Mouse (Mus musculus) CH12.LX (cell line): ENCODE results near the gene Gstp1. TPM values are rescaled to one million over a fixed set of nuclear protein-coding genes. Genes with fewer than 3 reads are reported as not detected.

Source experiments
- DNase-seq: peaks from one replicate; pipeline ENCODE4 v3.0.0-alpha.2; 2013; ENCODE audit errors: extremely low read depth
- H3K27ac ChIP-seq: 2 replicates; pipeline ENCODE4 v1.5.1; 2012; ENCODE audit warnings: low read depth, mild to moderate bottlenecking, control low read depth, moderate library complexity; ENCODE audit not compliant: insufficient read depth
- H3K27me3 ChIP-seq: replicated peaks from 2 replicates; pipeline ENCODE3; 2012; ENCODE audit warnings: inconsistent platforms
- H3K36me3 ChIP-seq, 2 experiments: replicated peaks in 1 of 2; 2 replicates each; pipeline versions ENCODE3 to v1.6.1; 2012; ENCODE audit warnings: inconsistent platforms in 1 of 2, low read length in 1 of 2, mild to moderate bottlenecking in 1 of 2, mixed read lengths in 1 of 2, moderate library complexity in 1 of 2; ENCODE audit not compliant: control insufficient read depth in 1 of 2, insufficient read depth in 1 of 2
- H3K4me1 ChIP-seq, 2 experiments: 2 replicates each; pipeline ENCODE4 v1.6.1; 2012; ENCODE audit warnings: inconsistent platforms in 1 of 2, moderate library complexity in 1 of 2; ENCODE audit not compliant: insufficient read depth in 2 of 2, control insufficient read depth in 1 of 2
- H3K4me2 ChIP-seq: 2 replicates; pipeline ENCODE4 v1.6.1; 2012; ENCODE audit warnings: low read depth, mild to moderate bottlenecking, control low read depth; ENCODE audit not compliant: poor library complexity, insufficient read depth, severe bottlenecking
- H3K4me3 ChIP-seq, 3 experiments: fragments of 150-350 bp in 1 of 3; sonication (generic) in 1 of 3; replicated peaks in 1 of 3; 2 replicates each; pipeline versions ENCODE3 to v1.5.1; 2011 to 2012; ENCODE audit warnings: low read depth in 2 of 3, low read length in 2 of 3, mild to moderate bottlenecking in 2 of 3, moderate library complexity in 2 of 3, control low read depth in 1 of 3, improper control_type of control experiment in 1 of 3, inconsistent platforms in 1 of 3, mixed read lengths in 1 of 3; ENCODE audit not compliant: poor library complexity in 1 of 3
- H3K79me2 ChIP-seq: replicated peaks from 2 replicates; pipeline ENCODE4 v1.6.1; 2012; ENCODE audit warnings: mild to moderate bottlenecking, moderate library complexity; ENCODE audit not compliant: control insufficient read depth, poor library complexity, insufficient read depth, severe bottlenecking; ENCODE audit errors: extremely low read depth
- H3K9ac ChIP-seq: 2 replicates; pipeline ENCODE4 v1.6.1; 2012; ENCODE audit warnings: low read depth, mild to moderate bottlenecking, control low read depth, moderate library complexity; ENCODE audit not compliant: insufficient read depth
- H3K9me3 ChIP-seq: replicated peaks from 2 replicates; pipeline ENCODE3; 2012; ENCODE audit warnings: low read length, inconsistent platforms, mixed read lengths
- BHLHE40 ChIP-seq: IDR thresholded peaks from 2 replicates; pipeline ENCODE4 v1.6.1; 2011; ENCODE audit warnings: mild to moderate bottlenecking, low read depth, low read length, improper control_type of control experiment
- CHD1 ChIP-seq: IDR thresholded peaks from 2 replicates; pipeline ENCODE4 v1.6.1; 2012; ENCODE audit warnings: low read depth, low read length, improper control_type of control experiment, inconsistent platforms
- CTCF ChIP-seq, 2 experiments: IDR thresholded peaks in 1 of 2; conservative IDR thresholded peaks in 1 of 2; 2 replicates each; pipeline ENCODE4 v1.5.1; 2011 to 2012; ENCODE audit warnings: low read depth in 2 of 2, low read length in 2 of 2, improper control_type of control experiment in 1 of 2, inconsistent platforms in 1 of 2, mild to moderate bottlenecking in 1 of 2, moderate library complexity in 1 of 2
- E2F4 ChIP-seq: IDR thresholded peaks from 2 replicates; pipeline ENCODE4 v1.6.1; 2011; ENCODE audit warnings: low read depth, low read length, improper control_type of control experiment; ENCODE audit not compliant: insufficient replicate concordance
- ELF1 ChIP-seq: IDR thresholded peaks from 2 replicates; pipeline ENCODE4 v1.6.1; 2014; ENCODE audit warnings: low read depth, mild to moderate bottlenecking, inconsistent platforms, low read length, improper control_type of control experiment
- EP300 ChIP-seq: IDR thresholded peaks from 2 replicates; pipeline ENCODE4 v1.6.1; 2011; ENCODE audit warnings: low read length, improper control_type of control experiment
- ETS1 ChIP-seq: conservative IDR thresholded peaks from 2 replicates; pipeline ENCODE4 v1.6.1; 2012; ENCODE audit warnings: low read depth, mild to moderate bottlenecking, inconsistent platforms, low read length, improper control_type of control experiment, moderate library complexity
- HCFC1 ChIP-seq: IDR thresholded peaks from 2 replicates; pipeline ENCODE4 v1.6.1; 2012; ENCODE audit warnings: low read depth, mild to moderate bottlenecking, inconsistent platforms, low read length, improper control_type of control experiment
- IRF4 ChIP-seq: IDR thresholded peaks from 2 replicates; pipeline ENCODE4 v1.6.1; 2014; ENCODE audit warnings: low read depth, mild to moderate bottlenecking, inconsistent platforms, low read length, improper control_type of control experiment
- JUN ChIP-seq: IDR thresholded peaks from 2 replicates; pipeline ENCODE4 v1.6.1; 2011; ENCODE audit warnings: low read depth, mild to moderate bottlenecking, low read length, improper control_type of control experiment, moderate library complexity; ENCODE audit not compliant: insufficient read depth
- JUND ChIP-seq: conservative IDR thresholded peaks from 2 replicates; pipeline ENCODE4 v1.6.1; 2011; ENCODE audit warnings: low read depth, low read length, improper control_type of control experiment
- KAT2A ChIP-seq: IDR thresholded peaks from 2 replicates; pipeline ENCODE4 v1.6.1; 2012; ENCODE audit warnings: low read length, improper control_type of control experiment, inconsistent platforms; ENCODE audit not compliant: insufficient replicate concordance
- MAFK ChIP-seq: IDR thresholded peaks from 2 replicates; pipeline ENCODE4 v1.6.1; 2011; ENCODE audit warnings: low read length, improper control_type of control experiment; ENCODE audit not compliant: insufficient replicate concordance
- MAZ ChIP-seq: IDR thresholded peaks from 2 replicates; pipeline ENCODE4 v1.6.1; 2012; ENCODE audit warnings: low read depth, mild to moderate bottlenecking, inconsistent platforms, low read length, improper control_type of control experiment, moderate library complexity
- MEF2A ChIP-seq: IDR thresholded peaks from 2 replicates; pipeline ENCODE4 v1.6.1; 2014; ENCODE audit warnings: low read depth, mild to moderate bottlenecking, inconsistent platforms, low read length, improper control_type of control experiment, borderline replicate concordance
- MXI1 ChIP-seq: IDR thresholded peaks from 2 replicates; pipeline ENCODE4 v1.6.1; 2011; ENCODE audit warnings: mild to moderate bottlenecking, low read depth, low read length, improper control_type of control experiment
- MYC ChIP-seq: IDR thresholded peaks from 2 replicates; pipeline ENCODE4 v1.6.1; 2011; ENCODE audit warnings: low read depth, mild to moderate bottlenecking, improper control_type of control experiment, low read length
- NELFE ChIP-seq: IDR thresholded peaks from 2 replicates; pipeline ENCODE4 v1.6.1; 2011; ENCODE audit warnings: low read depth, low read length, improper control_type of control experiment
- NRF1 ChIP-seq: IDR thresholded peaks from 2 replicates; pipeline ENCODE4 v1.6.1; 2014; ENCODE audit warnings: low read depth, mild to moderate bottlenecking, inconsistent platforms, low read length, improper control_type of control experiment, moderate library complexity
- PAX5 ChIP-seq: IDR thresholded peaks from 2 replicates; pipeline ENCODE4 v1.6.1; 2012; ENCODE audit warnings: low read length, inconsistent platforms, mixed read lengths
- POLR2AphosphoS2 ChIP-seq: IDR thresholded peaks from 2 replicates; pipeline ENCODE4 v1.6.1; 2011; ENCODE audit warnings: low read depth, low read length, improper control_type of control experiment
- RAD21 ChIP-seq: IDR thresholded peaks from 2 replicates; pipeline ENCODE4 v1.6.1; 2011; ENCODE audit warnings: low read depth, mild to moderate bottlenecking, low read length, improper control_type of control experiment, moderate library complexity
- RCOR1 ChIP-seq: conservative IDR thresholded peaks from 2 replicates; pipeline ENCODE4 v1.6.1; 2012; ENCODE audit warnings: low read depth, mild to moderate bottlenecking, inconsistent platforms, low read length, improper control_type of control experiment
- SIN3A ChIP-seq: IDR thresholded peaks from 2 replicates; pipeline ENCODE4 v1.6.1; 2012; ENCODE audit warnings: low read length, improper control_type of control experiment, inconsistent platforms
- SMC3 ChIP-seq: IDR thresholded peaks from 2 replicates; pipeline ENCODE4 v1.6.1; 2011; ENCODE audit warnings: low read depth, low read length, improper control_type of control experiment
- TBP ChIP-seq: conservative IDR thresholded peaks from 2 replicates; pipeline ENCODE4 v1.6.1; 2011; ENCODE audit warnings: low read depth, low read length, improper control_type of control experiment
- TCF12 ChIP-seq: IDR thresholded peaks from 2 replicates; pipeline ENCODE4 v1.6.1; 2014; ENCODE audit warnings: low read depth, mild to moderate bottlenecking, inconsistent platforms, low read length, improper control_type of control experiment
- UBTF ChIP-seq: IDR thresholded peaks from 2 replicates; pipeline ENCODE4 v1.6.1; 2012; ENCODE audit warnings: low read depth, mild to moderate bottlenecking, inconsistent platforms, low read length, improper control_type of control experiment, moderate library complexity
- USF1 ChIP-seq: IDR thresholded peaks from 2 replicates; pipeline ENCODE4 v1.6.1; 2014; ENCODE audit warnings: low read depth, mild to moderate bottlenecking, inconsistent platforms, low read length, improper control_type of control experiment
- USF2 ChIP-seq: conservative IDR thresholded peaks from 2 replicates; pipeline ENCODE4 v1.6.1; 2011; ENCODE audit warnings: low read depth, low read length, improper control_type of control experiment
- ZC3H11A ChIP-seq: IDR thresholded peaks from 2 replicates; pipeline ENCODE4 v1.6.1; 2012; ENCODE audit warnings: low read depth, mild to moderate bottlenecking, inconsistent platforms, low read length, improper control_type of control experiment
- ZMIZ1 ChIP-seq: IDR thresholded peaks from 2 replicates; pipeline ENCODE4 v1.6.1; 2012; ENCODE audit warnings: low read depth, mild to moderate bottlenecking, inconsistent platforms, low read length, improper control_type of control experiment
- ZNF384 ChIP-seq: IDR thresholded peaks from 2 replicates; pipeline ENCODE4 v1.6.1; 2012; ENCODE audit warnings: low read depth, low read length, improper control_type of control experiment, inconsistent platforms
- dilution Hi-C: fragments of 300-500 bp; cut with MboI; formaldehyde crosslinking; loops from 2 replicates; pipeline ENCODE4 v1.14.3; 2020; ENCODE audit warnings: low sequenced_read_pairs; ENCODE audit not compliant: extremely low pct_unique_long_range_greater_than_20kb, extremely low pct_ligation_motif_present
- in situ Hi-C: fragments of 300-500 bp; cut with MboI; formaldehyde crosslinking; loops from 3 replicates; pipeline ENCODE4 v1.14.3; 2019; ENCODE audit warnings: low sequenced_read_pairs, low pct_ligation_motif_present, low pct_unique_long_range_greater_than_20kb, mixed read lengths
- polyA plus RNA-seq: library from polyadenylated mRNA; unstranded; fragments of >175 nt; gene quantifications from 2 replicates; pipeline ENCODE4 v1.2.1, GENCODE M21; 2012; ENCODE audit warnings: low read depth; ENCODE audit not compliant: insufficient read length
- total RNA-seq, 2 experiments: library from RNA; depleted of rRNA; stranded (reverse); fragments of 300-350 nt in 1 of 2; fragments of >200 nt in 1 of 2; gene quantifications; 2 replicates each; pipeline ENCODE4 v1.2.3; 2012 to 2014

Gene Gstp1
- total and polyA plus RNA-seq, 3 experiments = 333 to 696 (median 529) TPM

- TF ChIP-seq ZMIZ1 = no peak
- peak; percentile 87 for TF ChIP-seq TCF12
- peak; percentile 49; the same call in 1 of the 2 replicates for TF ChIP-seq MYC
- peak; percentile 84 for TF ChIP-seq JUN
- peak; percentile 68 for TF ChIP-seq BHLHE40
- no peak for TF ChIP-seq POLR2AphosphoS2
- TF ChIP-seq EP300 = peak; percentile 96
- no peak for TF ChIP-seq NELFE
- TF ChIP-seq RAD21 = no peak; the same call in none of the 2 replicates
- TF ChIP-seq USF2 = no peak
- TF ChIP-seq MAFK = no peak
- peak; percentile 34; the same call in 1 of the 2 replicates for TF ChIP-seq SMC3
- TF ChIP-seq NRF1 = no peak
Measured at GRCm38 (mm10) chr19:4052516-4053030, 14.8 kb upstream of the Gstp1 start (continued).

- Histone ChIP-seq H3K79me2 (no peaks in the 10 kb centered on the region), H3K27me3 (no peaks in the 10 kb centered on the region), H3K4me3 (no peak overlapping the region), H3K9ac (no peak overlapping the region; the same call in 1 of the 2 replicates), H3K36me3 (no peaks in the 10 kb centered on the region), H3K27ac (peak overlapping the region; percentile 77), H3K4me1 (peaks cover 11 to 45% of the 10 kb centered on the region in 2 experiments; a peak in 3 of 4 replicates), H3K4me2 (peak overlapping the region; percentile 63), H3K9me3 (peaks cover 2% of the 10 kb centered on the region)
- in situ Hi-C loops = loop anchor here (5.0 kb wide), 2 partner anchors 35 kb away; no protein-coding TSS in a partner anchor
- dilution Hi-C loops = no loop called here
- peak; percentile 78 for DNase-seq
- TF ChIP-seq UBTF (no peak), E2F4 (no peak), HCFC1 (no peak), SIN3A (peak; percentile 54; the same call in 1 of the 2 replicates), TCF12 (no peak), ZNF384 (peak; percentile 70), MAFK (no peak), CTCF (conservative IDR thresholded peaks at IDR 0.05 in 1 of 2, IDR thresholded peaks at IDR 0.05 in 1 of 2; ENCODE audit: low read depth in 2 of 2, low read length in 2 of 2) (peak; percentile 76 to 88), IRF4 (peak; percentile 61), RAD21 (peak; percentile 71), RCOR1 (no peak), MEF2A (peak; percentile 68), USF1 (no peak), MAZ (no peak), ZC3H11A (peak; percentile 16; the same call in 1 of the 2 replicates), KAT2A (no peak), MXI1 (0 out of 2 replicates have a peak, but pooled peaks have one; percentile 26), TBP (no peak), JUN (no peak), ETS1 (0 out of 2 replicates have a peak, but pooled peaks have one; percentile 10), SMC3 (peak; percentile 83), BHLHE40 (0 out of 2 replicates have a peak, but pooled peaks have one; percentile 19), CHD1 (no peak), ELF1 (peak; percentile 9; the same call in 1 of the 2 replicates), MYC (no peak), PAX5 (no peak), EP300 (peak; percentile 46), NELFE (no peak), JUND (no peak)
Measured at GRCm38 (mm10) chr19:4051741-4052515, 14.1 kb upstream of the Gstp1 start.
